Mouse (Mus musculus): ENCODE measurements around the gene Trim46.
"Not testable (repeated sequence)": the region's sequence is repeated elsewhere in the genome, so short reads cannot be mapped to it uniquely, and the experiment has no call there.

DNA sequence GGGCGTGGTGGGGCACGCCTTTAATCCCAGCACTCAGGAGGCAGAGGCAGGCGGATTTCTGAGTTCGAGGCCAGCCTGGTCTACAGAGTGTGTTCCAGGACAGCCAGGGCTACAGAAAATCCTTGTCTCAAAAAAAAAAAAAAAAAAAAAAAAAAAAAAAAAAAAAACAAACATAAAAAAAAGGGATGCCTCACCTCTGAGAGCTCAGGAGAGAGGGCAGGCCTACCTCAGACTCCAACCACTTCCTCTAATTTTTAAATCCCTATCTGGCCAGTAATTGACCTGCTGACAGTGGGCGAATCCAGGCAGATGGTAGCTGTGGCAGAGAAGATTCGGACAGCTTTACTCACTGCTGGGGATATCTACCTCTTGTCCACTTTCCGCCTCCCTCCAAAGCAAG, 29.7 kb downstream of the Trim46 start:
- not testable (repeated sequence) for TF ChIP-seq CTCF (IDR thresholded peaks at IDR 0.05; ENCODE audit: borderline replicate concordance, control insufficient read depth, extremely low read depth, insufficient read depth, low read length, poor library complexity); POLR2A (IDR thresholded peaks at IDR 0.05; ENCODE audit: control insufficient read depth, extremely low read depth, insufficient read depth, low read length, poor library complexity)
